Mouse (Mus musculus) heart, postnatal 0 days (tissue): ENCODE results near the gene Vdac2.

Experiments used
- CTCF ChIP-seq: IDR thresholded peaks from 2 replicates; pipeline ENCODE4 v1.5.1; 2016; ENCODE audit warnings: antibody characterized with exemption, control low read depth, low read depth
- EP300 ChIP-seq: IDR thresholded peaks from 2 replicates; pipeline ENCODE4 v1.6.1; 2016; ENCODE audit warnings: antibody characterized with exemption, low read depth

- no peak for TF ChIP-seq CTCF
- TF ChIP-seq EP300 = no peak
These were observed 13.2 kb upstream of the Vdac2 start for GRCm38 (mm10) chr14:21811744-21812393.
